Mouse (Mus musculus): Measurements from ENCODE around the gene Camta1.

Camta1 gene

GRCm38 (mm10) chr4:151586074-151586473 lies 275.6 kb downstream of the Camta1 start:
- DNase-seq = no peak

GRCm38 (mm10) chr4:151577961-151578360 lies 283.7 kb downstream of the Camta1 start:
- peak; percentile 85 to 88 for DNase-seq

- DNase-seq = peak; percentile 52 to 56
Observed at GRCm38 (mm10) chr4:151576291-151577108, 285.2 kb downstream of the Camta1 start.

- DNase-seq = peak; percentile 48 to 73
Observed at GRCm38 (mm10) chr4:151572716-151573115, 289.0 kb downstream of the Camta1 start.

- DNase-seq = peak; percentile 36 to 47
Observed at GRCm38 (mm10) chr4:151569586-151569985, 292.1 kb downstream of the Camta1 start.

GRCm38 (mm10) chr4:151568887-151569286 lies 292.8 kb downstream of the Camta1 start:
- DNase-seq = no peak

GRCm38 (mm10) chr4:151567105-151567504 lies 294.6 kb downstream of the Camta1 start:
- DNase-seq = no peak

GRCm38 (mm10) chr4:151555505-151555904 lies 306.2 kb downstream of the Camta1 start:
- DNase-seq = no peak

GRCm38 (mm10) chr4:151549523-151549922 lies 312.2 kb downstream of the Camta1 start:
- peak; percentile 53 to 68 for DNase-seq

- DNase-seq = peak; percentile 52 to 65
Observed at GRCm38 (mm10) chr4:151545452-151545851, 316.2 kb downstream of the Camta1 start.

- DNase-seq = peak; percentile 44 to 53
Observed at GRCm38 (mm10) chr4:151544191-151544590, 317.5 kb downstream of the Camta1 start.

GRCm38 (mm10) chr4:151540546-151540945 lies 321.1 kb downstream of the Camta1 start:
- no peak for DNase-seq

- peak; percentile 69 to 70 for DNase-seq
Observed at GRCm38 (mm10) chr4:151539881-151540280, 321.8 kb downstream of the Camta1 start.

- DNase-seq = no peak
Observed at GRCm38 (mm10) chr4:151539167-151539525, 322.5 kb downstream of the Camta1 start.

- DNase-seq = no peak
Observed at GRCm38 (mm10) chr4:151538446-151539166, 323.1 kb downstream of the Camta1 start.

GRCm38 (mm10) chr4:151535916-151536450 lies 325.7 kb downstream of the Camta1 start:
- no peak for DNase-seq

- no peak for DNase-seq
Observed at GRCm38 (mm10) chr4:151533451-151533850, 328.2 kb downstream of the Camta1 start.

GRCm38 (mm10) chr4:151528436-151528835 lies 333.2 kb downstream of the Camta1 start:
- no peak for DNase-seq

- peak; percentile 49 to 69 for DNase-seq
Observed at GRCm38 (mm10) chr4:151527763-151528162, 333.9 kb downstream of the Camta1 start.

- DNase-seq = peak in 1 of 2 experiments; percentile 48
Observed at GRCm38 (mm10) chr4:151520103-151520502, 341.6 kb downstream of the Camta1 start.

GRCm38 (mm10) chr4:151519011-151519410 lies 342.7 kb downstream of the Camta1 start:
- no peak for DNase-seq

- DNase-seq = peak; percentile 47 to 55
Observed at GRCm38 (mm10) chr4:151516998-151517799, 344.5 kb downstream of the Camta1 start.

GRCm38 (mm10) chr4:151515316-151515715 lies 346.4 kb downstream of the Camta1 start:
- DNase-seq = no peak
